Mouse (Mus musculus): ENCODE data around the gene Tbck. TPM values are rescaled to one million over a fixed set of nuclear protein-coding genes. Genes with fewer than 3 reads are reported as not detected.

The Tbck gene
- 22.4 and 24.5 TPM in 2 replicates for polyA plus RNA-seq (2016; fragmentation: Nextera tagmentation; extraction: Ambion mirVana)

DNA sequence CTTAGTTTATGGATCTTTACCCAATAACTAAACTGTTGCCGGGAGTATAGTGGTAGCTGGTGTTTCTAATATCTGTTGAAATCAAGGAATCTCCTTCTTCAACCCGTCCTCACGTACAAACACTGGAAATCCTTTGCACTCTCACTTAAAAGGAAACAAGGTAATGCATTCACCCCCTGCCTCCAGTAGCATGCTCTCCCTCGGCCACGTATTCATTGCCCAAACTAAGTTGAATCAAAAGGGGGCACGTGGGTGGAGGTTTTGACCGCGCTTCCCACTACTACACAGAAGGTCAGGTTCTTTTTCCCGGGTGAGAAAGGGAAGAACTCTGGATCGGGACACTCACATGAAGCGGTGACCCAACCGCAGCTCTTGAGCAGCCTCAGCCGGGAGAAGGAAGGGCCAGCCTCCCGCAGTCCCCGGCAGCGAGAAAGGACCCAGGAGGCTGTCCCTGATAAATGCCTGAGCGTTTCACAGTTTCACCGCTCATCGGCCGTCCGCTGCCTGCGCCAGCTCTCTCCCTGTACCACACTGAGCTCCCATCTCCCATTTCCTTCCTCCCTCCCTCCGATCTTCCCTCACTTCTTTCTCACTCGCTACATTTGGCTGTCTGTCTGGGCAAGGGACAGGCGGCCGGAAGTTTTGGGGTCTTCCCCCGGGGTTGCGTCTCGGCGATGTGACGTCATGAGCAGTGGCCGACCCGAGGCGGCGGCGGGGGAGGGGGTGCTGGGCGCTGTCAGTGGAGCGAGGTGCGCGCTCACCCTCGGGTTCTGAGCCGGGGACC lies at the start of gene Tbck:
Gene Tbck (plus strand): TSS at position 698 of the 784 bp plus-strand sequence.
- peak within 1 kb of the TSS; percentile 100 for H3K27ac ChIP-seq
- WGBS, result under 1% methylated on average over 42 of the region's 42 CpGs
- H3K9me3 ChIP-seq, result no peaks in the 10 kb centered on the region
- H3K27me3 ChIP-seq (ENCODE audit: insufficient read depth, poor library complexity, severe bottlenecking), result no peaks in the 10 kb centered on the region
- peaks cover 12% of the 10 kb centered on the region for H3K36me3 ChIP-seq
- peaks cover 17% of the 10 kb centered on the region for H3K4me1 ChIP-seq (replicated peaks)
- DNase-seq (ENCODE audit: low spot score), result peak; percentile 92
- H3K4me3 ChIP-seq, result peak within 1 kb of the TSS; percentile 80

DNA sequence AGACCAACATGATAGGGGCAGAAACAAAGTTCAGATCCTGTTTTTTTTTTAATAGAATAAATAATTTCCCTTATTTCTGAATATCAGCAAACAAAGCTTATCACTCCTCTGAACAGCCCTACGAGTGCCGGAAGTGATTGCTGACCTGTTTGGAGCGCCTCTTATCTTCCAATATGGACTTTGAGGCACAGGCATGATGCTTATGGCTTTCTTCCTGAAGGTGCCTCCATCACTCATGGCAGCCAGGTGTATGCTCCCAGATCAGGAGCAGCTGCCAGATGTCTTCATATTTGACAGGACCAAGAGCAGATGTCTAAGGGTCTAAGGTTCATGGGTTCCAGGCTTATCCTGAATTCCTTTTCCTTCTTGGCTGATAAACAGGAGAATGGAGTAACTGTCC lies 46.9 kb upstream of the Tbck start:
- Histone ChIP-seq H3K9me3 (no peaks in the 10 kb centered on the region), H3K36me3 (no peaks in the 10 kb centered on the region), H3K4me1 (replicated peaks) (no peaks in the 10 kb centered on the region), H3K27ac (no peak overlapping the region), H3K4me3 (no peak overlapping the region), H3K27me3 (ENCODE audit: insufficient read depth, poor library complexity, severe bottlenecking) (no peaks in the 10 kb centered on the region)
- DNase-seq (ENCODE audit: low spot score), result no peak
- 92% methylated on average over 3 of the region's 3 CpGs for WGBS

DNA sequence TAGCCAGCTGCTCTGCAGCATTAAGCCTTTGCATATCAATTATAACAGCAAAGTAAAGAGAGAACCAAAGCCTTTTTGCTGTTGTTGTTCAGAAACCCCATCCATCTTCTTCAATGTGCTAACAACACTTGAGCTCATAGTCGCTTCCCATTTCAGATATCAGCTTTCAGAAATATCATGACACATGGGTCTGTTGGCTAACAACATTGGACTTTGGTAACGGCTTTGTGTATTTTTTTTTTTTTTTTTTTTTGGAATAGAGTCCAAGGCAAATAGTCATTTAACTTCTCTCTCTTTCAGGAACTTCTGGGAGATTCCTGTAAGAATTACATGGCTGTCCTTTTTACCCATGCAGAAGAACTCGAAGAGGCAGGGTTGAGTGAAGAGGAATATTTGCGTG lies 39.9 kb upstream of the Tbck start:
- WGBS, result 89% methylated on average over 4 of the region's 4 CpGs
- Histone ChIP-seq H3K27ac (no peak overlapping the region), H3K4me1 (replicated peaks) (no peaks in the 10 kb centered on the region), H3K9me3 (no peaks in the 10 kb centered on the region), H3K27me3 (ENCODE audit: insufficient read depth, poor library complexity, severe bottlenecking) (no peaks in the 10 kb centered on the region), H3K36me3 (no peaks in the 10 kb centered on the region), H3K4me3 (no peak overlapping the region)
- no peak for DNase-seq (ENCODE audit: low spot score)

DNA sequence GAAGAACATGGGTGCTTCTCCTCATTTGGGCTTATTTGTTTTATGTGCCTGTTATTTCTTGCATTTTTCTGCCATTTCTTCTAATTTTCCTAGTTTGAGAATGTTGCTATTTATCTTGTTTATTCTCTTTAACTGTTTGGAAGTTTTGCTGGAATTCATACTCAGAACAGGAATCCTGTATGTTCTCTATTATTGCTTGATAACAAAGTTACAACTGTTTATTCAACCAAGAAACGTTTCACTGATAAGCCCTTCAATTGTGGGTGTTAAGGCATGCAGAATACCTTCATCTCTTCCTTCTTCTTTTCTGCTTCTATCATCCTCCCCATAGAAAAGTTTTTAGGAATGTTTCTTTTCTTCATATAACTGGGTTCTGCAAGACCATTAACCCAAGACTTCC lies 37.1 kb upstream of the Tbck start:
- Histone ChIP-seq H3K36me3 (no peaks in the 10 kb centered on the region), H3K9me3 (no peaks in the 10 kb centered on the region), H3K27ac (no peak overlapping the region), H3K27me3 (ENCODE audit: insufficient read depth, poor library complexity, severe bottlenecking) (no peaks in the 10 kb centered on the region), H3K4me1 (replicated peaks) (no peaks in the 10 kb centered on the region), H3K4me3 (no peak overlapping the region)
- DNase-seq (ENCODE audit: low spot score), result no peak
- WGBS, result 62% methylated on average over 1 of the region's 1 CpGs

DNA sequence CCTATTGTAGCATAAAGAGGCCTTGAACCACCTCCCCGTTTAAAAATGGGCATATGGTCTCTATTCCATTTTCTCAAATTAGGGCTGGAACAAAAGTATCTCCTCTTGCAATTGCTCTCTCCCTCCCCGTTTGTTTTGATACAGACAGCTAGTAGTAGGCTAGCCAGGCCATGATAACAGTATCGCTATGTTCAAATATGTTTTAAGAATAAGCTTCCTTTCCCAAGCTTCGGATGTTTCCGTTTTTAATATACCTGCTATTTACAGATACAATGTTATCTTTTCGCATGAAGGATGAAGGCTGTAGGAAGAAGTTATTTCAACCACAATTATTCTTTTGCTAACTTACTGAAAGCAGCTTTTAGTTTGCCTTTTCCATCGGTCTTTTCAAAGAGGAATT lies 34.6 kb upstream of the Tbck start:
- Histone ChIP-seq H3K9me3 (no peaks in the 10 kb centered on the region), H3K36me3 (no peaks in the 10 kb centered on the region), H3K4me3 (no peak overlapping the region), H3K27ac (no peak overlapping the region), H3K27me3 (ENCODE audit: insufficient read depth, poor library complexity, severe bottlenecking) (no peaks in the 10 kb centered on the region), H3K4me1 (replicated peaks) (no peaks in the 10 kb centered on the region)
- 90% methylated on average over 7 of the region's 7 CpGs for WGBS
- DNase-seq (ENCODE audit: low spot score), result no peak

DNA sequence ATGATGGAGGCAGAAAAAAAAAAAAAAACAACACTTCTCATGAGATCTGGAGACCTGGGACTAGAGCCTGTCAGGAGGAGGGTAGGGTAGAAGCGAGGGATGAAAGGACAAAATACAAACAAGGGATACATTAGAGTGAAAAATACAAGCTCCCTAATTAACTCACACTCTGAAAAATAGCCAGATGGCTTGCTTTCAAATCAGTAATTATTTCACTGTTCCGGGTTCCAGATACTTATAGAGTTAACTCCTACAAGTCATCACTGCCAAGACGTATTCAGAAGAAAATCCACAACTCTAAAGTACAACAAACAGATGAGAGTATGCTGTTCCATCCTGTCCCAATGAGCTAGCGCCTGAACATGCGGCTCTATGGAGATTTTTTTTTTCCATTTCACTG lies 33.8 kb upstream of the Tbck start:
- 87% methylated on average over 5 of the region's 5 CpGs for WGBS
- no peaks in the 10 kb centered on the region for H3K9me3 ChIP-seq
- DNase-seq (ENCODE audit: low spot score), result no peak

DNA sequence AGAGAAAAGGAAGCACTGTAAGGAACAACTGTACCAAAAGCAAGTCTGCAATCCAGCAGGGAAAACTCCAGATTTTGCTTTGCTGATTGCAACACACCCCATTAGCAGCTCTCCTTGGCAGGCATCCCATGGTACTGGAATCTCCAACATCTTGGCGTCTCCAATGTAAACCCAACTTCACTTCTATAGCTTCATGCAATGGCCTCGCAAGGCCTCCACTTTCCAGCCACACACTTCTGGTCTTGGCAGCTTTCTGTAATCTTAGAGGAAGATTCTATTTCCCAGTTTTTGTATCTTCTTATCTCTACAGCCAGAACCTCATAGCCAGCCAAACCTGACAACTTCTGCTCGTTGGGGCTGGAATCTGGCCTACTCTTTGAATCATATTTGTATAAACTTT lies 32.2 kb upstream of the Tbck start:
- Histone ChIP-seq H3K4me3 (no peak overlapping the region), H3K4me1 (replicated peaks) (no peaks in the 10 kb centered on the region), H3K27ac (no peak overlapping the region), H3K9me3 (no peaks in the 10 kb centered on the region), H3K36me3 (no peaks in the 10 kb centered on the region), H3K27me3 (ENCODE audit: insufficient read depth, poor library complexity, severe bottlenecking) (no peaks in the 10 kb centered on the region)
- 94% methylated on average over 3 of the region's 3 CpGs for WGBS
- no peak for DNase-seq (ENCODE audit: low spot score)

More for the DNA sequence above, 33.8 kb upstream of the Tbck start:
- no peak overlapping the region for H3K27ac ChIP-seq
- H3K4me3 ChIP-seq, result no peak overlapping the region
- H3K4me1 ChIP-seq (replicated peaks), result no peaks in the 10 kb centered on the region
- H3K36me3 ChIP-seq, result no peaks in the 10 kb centered on the region
- H3K27me3 ChIP-seq (ENCODE audit: insufficient read depth, poor library complexity, severe bottlenecking), result no peaks in the 10 kb centered on the region

DNA sequence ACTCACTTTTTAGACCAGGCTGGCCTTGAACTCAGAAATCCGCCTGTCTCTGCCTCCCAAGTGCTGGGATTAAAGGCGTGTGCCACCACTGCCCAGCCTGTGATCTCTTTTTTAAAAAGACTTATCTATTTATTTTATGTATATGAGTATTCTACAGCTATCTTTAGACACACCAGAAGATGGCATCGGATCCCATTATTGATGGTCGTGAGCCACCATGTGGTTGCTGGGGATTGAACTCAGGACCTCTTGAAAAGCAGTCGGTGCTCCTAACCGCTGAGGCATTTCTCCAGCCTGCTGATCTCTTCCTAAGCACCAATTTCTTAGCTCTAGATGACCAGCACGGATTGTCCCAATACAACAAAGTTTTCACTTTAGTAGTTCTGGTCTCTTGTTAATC lies 30.0 kb upstream of the Tbck start:
- peaks cover 5% of the 10 kb centered on the region for H3K36me3 ChIP-seq
- H3K9me3 ChIP-seq, result no peaks in the 10 kb centered on the region
- no peak overlapping the region for H3K27ac ChIP-seq
- DNase-seq (ENCODE audit: low spot score), result no peak
- WGBS, result 87% methylated on average over 7 of the region's 7 CpGs
- no peaks in the 10 kb centered on the region for H3K27me3 ChIP-seq (ENCODE audit: insufficient read depth, poor library complexity, severe bottlenecking)
- no peaks in the 10 kb centered on the region for H3K4me1 ChIP-seq (replicated peaks)
- H3K4me3 ChIP-seq, result no peak overlapping the region

DNA sequence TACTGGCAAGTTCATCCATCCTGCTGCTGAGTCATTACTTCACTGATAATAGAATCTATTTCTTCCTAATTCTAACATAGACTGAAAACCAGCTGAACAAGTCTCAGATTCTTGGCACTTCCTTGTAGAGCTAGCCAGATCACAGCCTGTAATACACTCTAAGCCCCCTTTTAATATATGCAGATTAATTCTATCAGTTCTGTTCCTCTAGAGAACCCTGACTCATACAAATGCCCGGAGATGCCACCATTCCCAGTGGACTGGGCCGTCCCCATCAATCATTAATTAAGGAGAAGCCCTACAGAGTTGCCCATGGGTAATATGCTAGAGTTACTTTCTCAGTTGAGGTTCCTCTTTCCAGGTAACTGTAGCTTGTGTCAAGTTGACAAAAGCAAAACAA lies 28.0 kb upstream of the Tbck start:
- DNase-seq (ENCODE audit: low spot score), result no peak
- H3K4me3 ChIP-seq, result no peak overlapping the region
- 77% methylated on average over 2 of the region's 2 CpGs for WGBS
- H3K27me3 ChIP-seq (ENCODE audit: insufficient read depth, poor library complexity, severe bottlenecking), result no peaks in the 10 kb centered on the region
- H3K27ac ChIP-seq, result no peak overlapping the region
- no peaks in the 10 kb centered on the region for H3K4me1 ChIP-seq (replicated peaks)
- no peaks in the 10 kb centered on the region for H3K9me3 ChIP-seq
- peaks cover 25% of the 10 kb centered on the region for H3K36me3 ChIP-seq

DNA sequence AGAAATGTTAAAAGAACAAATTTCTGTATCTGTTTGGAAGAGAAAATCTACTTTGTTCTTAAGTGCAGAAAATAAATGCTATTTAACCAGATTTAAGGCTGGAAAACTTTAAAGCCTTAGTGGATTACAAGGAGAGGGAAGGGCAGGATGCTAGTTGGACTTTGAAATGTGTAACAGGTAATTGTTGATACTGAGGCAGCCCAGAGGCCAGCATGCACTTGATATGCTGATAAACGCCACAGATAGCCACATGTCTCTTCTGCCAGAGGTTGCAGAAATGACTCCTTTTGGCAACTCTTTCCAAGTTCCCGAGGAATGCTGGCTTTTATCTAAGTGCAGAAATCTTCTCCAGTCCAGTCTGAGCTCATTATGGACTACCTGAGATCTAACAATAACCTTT lies 6.5 kb upstream of the Tbck start:
- WGBS, result 88% methylated on average over 2 of the region's 2 CpGs
- H3K36me3 ChIP-seq, result peaks cover 33% of the 10 kb centered on the region
- H3K4me1 ChIP-seq (replicated peaks), result peaks cover 1% of the 10 kb centered on the region
- H3K4me3 ChIP-seq, result no peak overlapping the region
- H3K27ac ChIP-seq, result no peak overlapping the region
- no peak for DNase-seq (ENCODE audit: low spot score)
- H3K9me3 ChIP-seq, result no peaks in the 10 kb centered on the region
- H3K27me3 ChIP-seq (ENCODE audit: insufficient read depth, poor library complexity, severe bottlenecking), result no peaks in the 10 kb centered on the region

DNA sequence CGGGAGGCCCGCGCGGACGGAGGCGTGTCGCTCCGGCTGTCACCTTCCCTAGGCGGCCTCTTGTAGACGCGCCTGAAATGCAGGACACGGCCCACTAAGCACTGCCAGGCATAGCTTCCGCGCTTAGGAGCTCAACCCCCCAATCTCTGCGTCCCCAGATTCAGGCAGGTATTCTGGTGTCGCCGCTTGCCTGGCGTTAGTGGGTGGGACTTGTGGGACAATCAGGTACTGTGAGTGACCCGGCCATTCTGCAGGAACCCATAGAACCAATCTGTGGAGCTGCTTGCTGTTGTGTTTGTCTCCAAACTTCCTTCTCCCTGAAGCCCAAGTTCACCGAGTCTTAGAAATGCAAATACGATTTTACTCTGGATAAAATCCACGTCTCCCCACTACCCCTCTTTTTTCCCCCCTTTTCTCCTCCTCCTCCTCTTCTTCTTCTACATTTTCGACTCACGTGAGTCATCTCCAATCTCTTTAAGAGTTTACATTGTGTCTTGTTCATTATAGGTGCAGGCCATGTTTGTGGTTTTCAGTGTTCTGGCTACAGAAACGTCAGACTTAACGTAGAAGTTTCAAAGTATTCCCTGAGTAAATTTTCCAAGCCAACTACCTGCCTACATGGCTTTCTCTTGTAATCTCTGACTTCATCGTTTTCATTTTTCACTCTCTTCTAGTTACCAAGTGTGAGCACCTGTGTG lies 436 bp downstream of the Tbck start, which contains the start of gene Aimp1:
Gene Aimp1 (minus strand): TSS at position 140 of the 698 bp plus-strand sequence.
- Histone ChIP-seq H3K27ac (peak within 1 kb of the TSS; percentile 100), H3K4me3 (peak within 1 kb of the TSS; percentile 80), H3K27me3 (ENCODE audit: insufficient read depth, poor library complexity, severe bottlenecking) (no peaks in the 10 kb centered on the region), H3K36me3 (peaks cover 15% of the 10 kb centered on the region), H3K9me3 (no peaks in the 10 kb centered on the region), H3K4me1 (replicated peaks) (peaks cover 17% of the 10 kb centered on the region)
- DNase-seq (ENCODE audit: low spot score), result no peak
- 2% methylated on average over 27 of the region's 27 CpGs for WGBS

DNA sequence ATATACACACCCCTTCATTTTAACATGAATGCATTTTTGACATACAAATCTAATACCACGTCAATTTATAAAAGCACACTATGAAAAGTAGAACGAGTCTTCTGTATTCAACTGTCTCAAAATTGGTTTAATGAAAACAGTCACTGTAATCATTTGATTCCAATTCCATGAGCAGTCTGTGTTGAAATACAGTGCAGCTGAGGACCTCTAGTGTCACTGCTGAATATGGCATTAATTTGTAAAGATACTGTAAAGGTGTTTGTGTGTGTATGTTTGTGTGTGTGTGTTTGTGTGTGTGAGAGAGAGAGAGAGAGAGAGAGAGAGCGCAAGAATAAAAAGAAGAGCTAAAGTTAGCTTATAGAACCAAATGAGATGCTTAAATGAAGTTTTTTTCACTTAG lies 17.4 kb downstream of the Tbck start:
- 88% methylated on average over 3 of the region's 3 CpGs for WGBS
- DNase-seq (ENCODE audit: low spot score), result no peak

DNA sequence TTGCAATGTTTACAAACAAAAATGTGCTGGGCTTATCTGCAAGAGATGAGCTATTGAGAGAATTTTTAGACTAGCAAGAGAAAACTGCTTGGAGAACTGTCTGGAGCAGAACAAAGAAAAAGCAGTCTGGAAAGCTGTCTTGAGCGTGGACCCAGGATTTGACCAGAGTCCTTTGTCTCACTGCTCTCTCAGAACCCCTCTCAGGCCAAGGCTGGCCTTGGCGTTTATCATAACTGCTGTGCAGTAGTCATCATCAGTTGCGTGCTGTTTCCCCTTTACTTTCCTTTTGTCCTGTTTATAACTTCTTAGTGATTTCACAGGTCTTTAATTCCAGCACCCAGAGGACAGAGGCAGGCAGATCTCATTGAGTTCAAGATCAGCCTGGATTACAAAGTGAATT lies 20.3 kb downstream of the Tbck start:
- no peaks in the 10 kb centered on the region for H3K4me1 ChIP-seq (replicated peaks)
- H3K36me3 ChIP-seq, result no peaks in the 10 kb centered on the region; the same call in 1 of the 2 replicates
- no peak overlapping the region for H3K4me3 ChIP-seq
- no peaks in the 10 kb centered on the region for H3K9me3 ChIP-seq
- H3K27me3 ChIP-seq (ENCODE audit: insufficient read depth, poor library complexity, severe bottlenecking), result no peaks in the 10 kb centered on the region
- no peak for DNase-seq (ENCODE audit: low spot score)
- WGBS, result 89% methylated on average over 3 of the region's 3 CpGs
- H3K27ac ChIP-seq, result no peak overlapping the region

More for the DNA sequence above, 17.4 kb downstream of the Tbck start:
- no peak overlapping the region for H3K4me3 ChIP-seq
- no peaks in the 10 kb centered on the region; the same call in 1 of the 2 replicates for H3K36me3 ChIP-seq
- no peak overlapping the region for H3K27ac ChIP-seq
- H3K27me3 ChIP-seq (ENCODE audit: insufficient read depth, poor library complexity, severe bottlenecking), result no peaks in the 10 kb centered on the region
- H3K4me1 ChIP-seq (replicated peaks), result no peaks in the 10 kb centered on the region
- H3K9me3 ChIP-seq, result no peaks in the 10 kb centered on the region

All from hindbrain, embryonic 10.5 days (tissue).